Mouse (Mus musculus) layer of hippocampus, adult 2 months (tissue): ENCODE measurements around the gene Mx1. TPM values are rescaled to one million over a fixed set of nuclear protein-coding genes. Genes with fewer than 3 reads are reported as not detected.

ENCODE experiments used
- DNase-seq, 2 experiments: peaks; one replicate each; pipeline ENCODE4 v3.0.0; 2022; ENCODE audit warnings: low spot score in 2 of 2
- H3K27ac ChIP-seq: fragments of 200-600 bp; 2 replicates; pipeline ENCODE4 v1.8.1; 2022
- H3K4me3 ChIP-seq: fragments of 200-600 bp; 2 replicates; pipeline ENCODE4 v1.8.1; 2022; ENCODE audit warnings: mild to moderate bottlenecking
- CTCF ChIP-seq: fragments of 200-600 bp; conservative IDR thresholded peaks from 2 replicates; pipeline ENCODE4 v1.8.1; 2022; ENCODE audit warnings: antibody characterized with exemption, mild to moderate bottlenecking, moderate library complexity
- total RNA-seq, 2 experiments: library from RNA; stranded (reverse); gene quantifications; 2 replicates each; pipeline ENCODE4 v1.2.3; 2021

The Mx1 gene
- total RNA-seq, 2 experiments from 2014 or later = 0.93 to 1.1 TPM

DNA sequence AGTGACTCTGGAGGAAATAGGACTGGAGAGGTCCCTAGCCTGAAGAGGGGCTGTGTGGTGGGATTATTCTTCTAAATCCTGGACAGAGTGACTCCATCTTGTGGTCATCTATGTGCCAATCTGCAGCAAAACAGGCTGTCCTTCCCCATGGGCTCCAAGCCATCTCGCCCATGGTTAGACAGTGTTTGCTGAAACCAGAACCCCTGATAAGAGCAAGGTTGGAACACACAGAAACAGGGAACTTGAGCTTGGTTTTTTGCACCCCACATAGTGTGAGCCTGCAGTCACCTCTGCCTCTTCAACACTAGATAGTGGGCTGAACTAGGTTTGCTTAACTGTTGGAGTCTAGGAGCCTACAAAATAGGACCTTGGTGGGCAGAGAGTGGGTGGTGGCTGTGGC, 13.8 kb upstream of the Mx1 start:
- no peak overlapping the region for H3K27ac ChIP-seq
- TF ChIP-seq CTCF = no peak
- no peak for DNase-seq
- no peak overlapping the region for H3K4me3 ChIP-seq

GRCm38 (mm10) chr16:97475581-97475980, 12.9 kb upstream of the Mx1 start:
- no peak for DNase-seq
- TF ChIP-seq CTCF = no peak
- Histone ChIP-seq H3K4me3 (no peak overlapping the region), H3K27ac (no peak overlapping the region)

DNA sequence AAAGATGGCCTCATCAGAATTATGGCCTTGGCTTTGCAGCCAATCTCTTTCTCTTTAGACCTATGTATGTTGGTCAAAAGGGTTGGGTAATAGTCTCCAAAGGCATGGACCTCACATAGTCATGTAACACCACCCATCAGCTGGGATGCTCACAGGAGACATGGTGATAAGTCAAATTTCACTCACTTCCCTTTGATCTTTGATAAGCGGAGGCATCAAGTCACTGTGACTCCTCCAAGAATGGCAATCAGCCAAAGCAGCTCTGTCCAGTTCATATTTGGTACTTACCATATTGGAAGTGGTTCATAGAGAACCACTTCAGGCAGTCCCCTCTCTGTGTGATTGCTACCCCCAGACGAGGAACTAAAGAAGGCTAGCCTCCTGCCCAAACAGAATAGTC, 12.0 kb upstream of the Mx1 start:
- H3K4me3 ChIP-seq = no peak overlapping the region
- no peak for DNase-seq
- H3K27ac ChIP-seq = no peak overlapping the region
- TF ChIP-seq CTCF = no peak

DNA sequence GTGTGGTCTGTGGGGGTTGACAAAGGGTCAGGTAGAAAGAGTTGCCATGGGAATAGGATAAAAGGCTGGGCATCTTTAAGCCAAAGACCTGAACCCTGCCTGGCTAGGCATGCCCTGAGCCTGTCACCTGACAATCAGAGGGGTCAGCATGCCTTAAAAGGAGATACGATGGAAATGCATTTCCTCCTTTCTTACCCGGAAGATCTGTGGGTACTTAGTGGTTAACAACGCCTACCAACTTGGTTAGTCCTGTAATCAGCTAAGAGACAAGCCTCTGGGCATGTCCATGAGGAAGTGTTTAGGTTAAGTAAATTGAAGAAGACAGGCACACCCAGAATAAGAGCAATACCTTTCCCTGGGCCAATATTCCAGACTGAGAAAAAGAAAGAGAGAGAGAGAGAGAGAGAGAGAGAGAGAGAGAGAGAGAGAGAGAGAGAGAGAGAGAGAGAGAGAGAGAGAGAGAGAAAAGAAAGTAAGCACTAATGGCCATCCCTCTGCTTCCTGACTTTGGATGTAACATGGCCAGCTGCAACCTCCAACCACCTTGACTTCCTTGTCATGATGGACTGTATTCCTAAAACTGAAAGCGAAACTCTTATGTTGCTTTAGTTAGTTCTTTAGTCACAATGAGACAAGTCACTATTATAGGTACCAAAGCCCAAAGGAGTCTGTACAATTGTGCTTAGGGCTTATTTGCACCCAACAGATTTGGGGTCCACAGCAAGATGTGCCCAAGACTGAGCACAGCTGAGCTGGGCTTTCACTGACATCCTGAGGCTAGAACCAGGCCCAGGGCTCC, 5.5 kb upstream of the Mx1 start:
- DNase-seq = no peak
- Histone ChIP-seq H3K4me3 (no peak overlapping the region), H3K27ac (no peak overlapping the region)
- no peak for TF ChIP-seq CTCF

DNA sequence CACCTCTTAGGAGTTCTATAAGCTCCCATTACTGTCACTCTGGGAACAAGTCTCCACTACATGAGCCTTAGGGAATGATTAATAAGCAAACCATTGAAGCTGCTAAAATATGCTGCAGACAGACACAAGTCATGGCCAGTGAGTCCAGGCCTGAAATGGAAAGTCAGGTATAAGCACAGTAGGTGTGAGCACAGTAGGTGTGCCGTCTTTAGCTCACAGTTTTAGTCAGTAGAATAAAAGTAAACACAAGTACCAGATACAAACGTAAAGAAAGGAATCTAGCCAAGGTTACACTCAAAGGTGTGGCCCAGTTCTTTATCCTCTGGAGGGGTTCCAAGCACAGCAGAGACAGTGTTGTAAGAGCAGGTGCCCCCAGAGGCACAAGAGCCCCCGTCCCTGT, 4.8 kb upstream of the Mx1 start:
- Histone ChIP-seq H3K4me3 (no peak overlapping the region), H3K27ac (no peak overlapping the region)
- no peak for DNase-seq
- TF ChIP-seq CTCF = no peak

DNA sequence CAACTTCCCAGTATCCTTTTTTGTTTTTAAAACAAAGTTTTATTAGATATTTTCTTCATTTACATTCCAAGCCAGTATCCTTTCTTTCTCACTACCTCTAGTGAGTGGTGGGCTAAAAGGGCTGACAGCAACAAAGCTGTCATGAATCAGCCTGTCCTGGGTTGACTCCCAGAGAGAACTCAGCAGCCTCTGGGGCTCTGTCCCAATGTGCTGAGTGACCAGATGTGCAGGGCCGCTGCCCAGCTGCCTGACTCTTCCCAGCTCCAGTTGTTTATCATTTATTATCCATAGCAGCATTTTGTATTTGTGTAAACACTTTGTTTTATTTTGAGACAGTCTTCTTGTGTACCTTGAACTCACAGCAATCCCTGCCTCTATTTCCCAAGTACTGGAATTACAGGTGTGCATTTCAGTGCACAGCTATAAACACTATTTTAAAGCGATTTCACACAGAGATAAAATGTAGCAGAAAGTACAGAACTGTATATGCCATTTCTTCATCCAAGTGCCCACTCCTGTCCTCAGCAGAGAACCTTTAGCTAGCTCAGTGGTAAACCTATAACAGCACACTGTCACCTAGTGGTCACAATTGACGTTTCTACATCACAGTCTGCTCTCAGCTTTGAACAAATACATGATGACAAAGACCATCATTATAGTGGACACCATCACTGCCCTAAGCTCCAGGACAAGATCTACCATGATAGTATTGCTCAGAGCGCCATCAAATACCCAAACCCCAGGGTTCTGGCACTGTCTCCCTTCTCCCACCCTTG, 3.7 kb upstream of the Mx1 start:
- H3K4me3 ChIP-seq = no peak overlapping the region
- H3K27ac ChIP-seq = no peak overlapping the region
- TF ChIP-seq CTCF = peak; percentile 85
- no peak for DNase-seq

DNA sequence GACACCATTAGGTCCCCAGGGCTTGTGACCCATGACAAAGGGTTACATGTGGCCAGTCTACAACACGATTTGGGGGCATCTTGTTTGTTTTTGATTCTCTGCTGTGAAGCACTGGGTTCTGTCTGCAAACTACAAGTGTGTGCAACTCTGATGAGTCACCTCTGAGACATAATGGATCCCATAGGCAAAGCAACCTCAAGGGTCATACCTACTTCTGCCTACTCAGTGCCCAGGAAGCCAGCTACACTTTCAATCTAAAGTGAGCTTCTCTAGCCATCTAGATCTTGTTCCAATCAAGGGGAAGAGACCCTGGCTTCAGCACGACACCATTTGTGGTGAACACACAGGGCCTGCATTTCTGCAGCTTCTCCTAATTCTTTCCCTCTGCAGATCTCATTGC, 1.4 kb downstream of the Mx1 start:
- DNase-seq = no peak
- Histone ChIP-seq H3K27ac (no peak overlapping the region), H3K4me3 (no peak overlapping the region)
- no peak for TF ChIP-seq CTCF

GRCm38 (mm10) chr16:97459831-97460230, 2.9 kb downstream of the Mx1 start:
- no peak overlapping the region for H3K4me3 ChIP-seq
- DNase-seq = no peak

GRCm38 (mm10) chr16:97447386-97447785, 15.3 kb downstream of the Mx1 start:
- no peak overlapping the region for H3K27ac ChIP-seq
- DNase-seq = no peak
- TF ChIP-seq CTCF = no peak
- H3K4me3 ChIP-seq = no peak overlapping the region

More at GRCm38 (mm10) chr16:97459831-97460230, 2.9 kb downstream of the Mx1 start:
- no peak overlapping the region for H3K27ac ChIP-seq
- no peak for TF ChIP-seq CTCF

GRCm38 (mm10) chr16:97443670-97444263, 18.9 kb downstream of the Mx1 start:
- TF ChIP-seq CTCF = peak; percentile 98
- no peak overlapping the region for H3K4me3 ChIP-seq
- peak in 1 of 2 experiments; percentile 39 for DNase-seq
- H3K27ac ChIP-seq = no peak overlapping the region

DNA sequence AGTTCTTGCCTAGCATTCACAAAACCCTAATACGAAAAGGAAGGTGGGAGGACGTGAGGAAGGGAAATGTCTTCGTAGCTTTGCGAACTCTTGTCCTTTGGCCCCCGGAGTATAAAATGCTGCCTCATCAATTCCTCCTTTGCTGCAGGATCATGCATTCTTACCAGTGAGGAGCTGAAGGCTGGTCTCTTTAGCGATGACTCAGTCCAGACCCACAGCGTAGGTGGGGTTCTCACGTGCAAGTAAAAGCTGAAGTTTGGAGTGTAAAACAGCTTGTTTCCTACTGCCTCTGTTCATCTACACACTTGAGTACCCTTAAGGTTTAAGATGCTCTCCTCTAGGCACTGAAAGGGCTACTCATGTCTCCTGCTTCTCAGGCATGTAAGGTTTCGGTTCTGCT, 20.7 kb downstream of the Mx1 start:
- H3K4me3 ChIP-seq = no peak overlapping the region
- peak in 1 of 2 experiments; percentile 21 for DNase-seq
- TF ChIP-seq CTCF = no peak
- no peak overlapping the region for H3K27ac ChIP-seq

DNA sequence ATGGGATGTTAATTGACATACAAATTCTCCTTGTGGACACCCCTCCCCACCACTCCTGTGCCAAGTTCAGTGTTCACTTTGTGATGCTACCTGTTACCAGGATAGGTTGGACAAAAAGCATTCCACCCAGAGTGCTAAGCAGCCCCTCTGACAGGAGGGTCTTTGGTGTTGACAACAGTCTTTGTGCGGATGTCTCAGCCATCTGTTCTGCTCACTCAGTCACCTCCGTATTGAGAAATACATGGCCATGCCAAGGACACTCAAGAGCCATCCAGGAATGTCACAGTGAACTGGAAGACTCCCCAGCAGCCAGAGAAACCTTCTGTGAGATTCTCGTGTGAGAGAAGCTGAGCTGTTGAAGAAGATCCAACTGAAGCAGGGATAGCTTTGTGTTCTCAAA, 24.5 kb downstream of the Mx1 start:
- no peak for TF ChIP-seq CTCF
- no peak overlapping the region for H3K4me3 ChIP-seq
- no peak for DNase-seq
- no peak overlapping the region for H3K27ac ChIP-seq

DNA sequence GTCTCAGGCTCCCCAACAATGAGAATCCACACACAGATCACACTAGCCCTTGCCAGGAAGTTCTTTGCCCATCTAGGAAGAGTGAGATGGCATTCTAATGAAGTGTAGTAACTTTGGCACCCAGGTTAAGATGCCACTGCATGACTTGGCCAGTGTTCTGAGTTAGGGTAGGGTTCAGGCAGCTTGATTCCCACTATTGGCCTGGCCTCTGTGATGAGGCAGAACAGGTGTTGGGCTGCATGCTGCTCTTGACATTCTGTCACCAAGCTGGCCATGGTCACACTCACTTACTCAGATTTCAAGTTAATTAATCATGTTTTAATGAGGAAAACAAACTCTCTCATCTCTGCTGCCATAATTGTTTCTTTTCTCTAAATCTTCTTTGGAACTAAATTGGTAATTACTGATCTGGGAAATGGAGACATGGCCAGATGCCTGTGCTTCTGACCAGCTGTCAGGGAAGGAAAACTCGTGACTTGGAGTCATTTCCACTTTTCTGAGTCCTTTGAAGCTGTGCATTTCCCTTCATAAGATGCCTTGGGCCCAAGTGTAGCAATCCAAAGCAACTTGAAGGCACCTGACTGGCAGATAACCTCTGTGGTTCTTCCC, 25.2 kb downstream of the Mx1 start:
- TF ChIP-seq CTCF = no peak
- peak; percentile 27 to 46 for DNase-seq
- Histone ChIP-seq H3K27ac (no peak overlapping the region), H3K4me3 (no peak overlapping the region)
